Mouse (Mus musculus) urinary bladder, adult 18-20 months (tissue): ENCODE results near the gene Gm10188.

Source experiments
- DNase-seq, 2 experiments: peaks; one replicate each; pipeline ENCODE4 v3.0.0; 2022; ENCODE audit warnings: low spot score in 2 of 2, mixed read lengths in 2 of 2

The Gm10188 gene

DNA sequence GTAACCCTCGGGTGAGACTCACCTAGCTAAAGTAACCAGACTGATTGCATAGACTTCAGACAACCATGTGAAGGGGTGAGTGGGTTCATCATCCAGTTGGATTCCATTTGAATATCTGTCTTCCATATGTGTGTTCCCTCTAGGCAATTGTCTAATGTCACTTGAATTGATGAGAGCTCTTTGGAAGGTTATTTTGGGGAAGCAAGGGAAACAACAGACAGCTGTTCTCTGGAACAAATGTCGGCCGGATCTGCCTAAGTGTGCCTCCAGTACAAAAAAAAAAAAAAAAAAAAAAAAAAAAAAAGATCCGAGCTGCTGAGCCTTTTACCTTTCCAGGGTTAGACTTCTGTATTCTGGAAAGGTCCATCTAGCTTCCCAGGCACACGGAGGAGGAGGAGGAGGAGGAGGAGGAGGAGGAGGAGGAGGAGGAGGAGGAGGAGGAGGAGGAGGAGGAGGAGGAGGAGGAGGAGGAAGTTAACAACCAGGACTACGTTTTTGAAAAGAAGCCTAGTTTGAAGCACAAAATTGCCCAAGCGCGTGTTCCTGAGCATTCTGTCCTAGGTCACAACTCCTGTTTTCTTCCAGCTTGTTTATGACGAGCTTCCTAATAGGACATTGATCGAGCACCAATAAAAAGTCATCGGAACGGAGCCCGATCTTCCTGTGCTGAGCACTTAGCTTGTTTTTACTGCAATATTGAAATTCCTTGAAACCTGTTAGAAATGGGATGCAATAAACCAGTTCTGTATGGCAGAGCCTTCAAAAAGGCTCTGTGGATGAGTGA lies 3.1 kb downstream of the Gm10188 start:
- DNase-seq, result no peak

DNA sequence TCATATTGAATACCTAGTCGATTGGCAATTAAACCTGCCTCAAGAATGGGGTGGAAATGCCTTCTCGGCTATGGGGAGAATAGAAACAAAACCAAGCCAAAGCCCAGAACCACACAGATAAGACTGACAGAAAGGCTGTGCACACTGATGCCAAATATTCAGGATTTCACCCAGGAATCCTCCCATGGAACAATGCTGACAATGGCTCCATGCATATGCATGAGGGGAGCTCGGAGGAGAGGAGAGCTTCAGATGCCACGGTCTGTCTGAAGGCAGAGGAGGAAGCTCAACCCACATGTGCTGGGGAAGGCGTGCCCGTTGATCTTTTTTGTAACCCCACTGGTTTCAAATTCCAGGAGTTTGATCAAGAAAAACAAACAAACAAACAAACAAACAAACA lies 7.4 kb downstream of the Gm10188 start:
- DNase-seq, result no peak

DNA sequence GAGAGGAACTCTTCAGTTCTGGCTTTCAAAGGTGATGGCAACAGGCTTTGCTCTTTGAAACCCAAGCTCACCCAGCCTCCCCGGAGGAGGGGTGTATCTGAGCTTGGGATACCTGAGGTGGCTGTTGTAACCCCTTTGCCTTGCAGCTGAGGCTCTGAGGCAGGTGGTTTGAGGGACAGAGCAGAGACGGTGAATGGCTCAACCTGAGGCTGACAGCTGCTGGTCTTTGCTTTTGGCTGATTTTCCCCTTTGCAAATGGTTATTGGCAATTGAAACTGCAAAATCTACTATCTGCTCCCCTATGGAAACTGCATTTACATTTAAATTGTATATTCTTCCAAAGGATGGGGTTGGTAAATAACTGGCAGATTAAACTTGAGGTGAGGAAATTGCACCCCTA lies 7.9 kb downstream of the Gm10188 start:
- no peak for DNase-seq

DNA sequence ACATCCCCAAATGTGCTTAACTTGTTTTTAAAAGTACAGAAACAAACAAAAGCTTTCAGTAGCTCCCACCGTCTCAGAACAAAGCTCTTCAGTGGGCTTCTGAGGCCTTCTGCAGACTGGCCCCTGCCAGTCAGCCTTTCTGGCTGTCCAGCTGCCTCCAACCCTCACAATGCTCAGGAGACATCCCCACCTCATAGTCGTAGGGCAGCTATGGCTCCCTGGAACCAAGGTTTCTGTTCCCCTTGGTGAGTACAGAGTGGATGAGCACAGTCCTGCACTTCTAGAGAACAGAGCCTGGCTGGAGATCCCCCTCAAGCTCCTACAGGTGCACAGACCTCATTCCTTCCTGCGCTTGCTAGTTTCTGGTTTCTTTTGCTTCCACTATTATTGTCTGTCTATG lies 13.3 kb downstream of the Gm10188 start:
- DNase-seq, result no peak

DNA sequence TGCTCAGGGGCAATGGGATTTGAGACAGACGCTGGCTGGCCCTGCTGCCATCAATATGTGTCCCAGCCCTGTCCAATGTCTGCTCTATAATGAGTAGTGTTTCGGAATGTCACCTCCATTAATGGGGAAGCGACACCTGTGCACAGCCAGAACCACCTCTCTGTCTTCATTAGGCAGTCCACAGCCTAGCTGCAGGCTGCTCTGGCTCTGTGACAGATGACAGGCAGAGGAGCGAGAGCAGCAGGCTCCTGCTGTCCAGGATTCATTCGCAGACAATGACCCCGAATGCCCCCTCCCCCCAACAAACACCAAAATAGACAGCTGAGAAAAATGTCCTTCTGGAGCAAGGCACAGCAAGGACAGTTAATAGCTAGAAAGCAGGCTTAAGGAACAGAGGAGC lies 16.5 kb downstream of the Gm10188 start:
- DNase-seq, result no peak

DNA sequence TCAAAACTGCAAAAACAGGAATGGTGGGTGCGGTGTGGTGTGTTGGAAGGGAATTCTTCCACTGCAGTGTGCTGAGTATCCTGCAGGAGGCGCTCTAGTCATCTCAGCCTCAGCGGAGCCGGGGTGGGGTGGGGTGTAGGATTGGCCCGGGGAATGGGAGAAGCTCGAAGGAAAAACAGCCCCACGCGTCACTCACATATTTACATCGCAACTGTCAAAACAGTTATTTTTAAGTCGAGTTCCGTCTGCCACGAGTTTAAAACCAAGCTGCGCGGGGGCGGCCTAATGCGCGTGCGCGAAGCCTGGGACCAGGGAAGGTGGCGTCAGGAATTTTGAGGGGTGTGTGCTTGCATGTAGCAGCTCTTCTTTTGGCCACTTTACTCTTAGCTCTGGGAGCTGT lies 17.3 kb downstream of the Gm10188 start:
- peak in 1 of 2 experiments; percentile 43 for DNase-seq

DNA sequence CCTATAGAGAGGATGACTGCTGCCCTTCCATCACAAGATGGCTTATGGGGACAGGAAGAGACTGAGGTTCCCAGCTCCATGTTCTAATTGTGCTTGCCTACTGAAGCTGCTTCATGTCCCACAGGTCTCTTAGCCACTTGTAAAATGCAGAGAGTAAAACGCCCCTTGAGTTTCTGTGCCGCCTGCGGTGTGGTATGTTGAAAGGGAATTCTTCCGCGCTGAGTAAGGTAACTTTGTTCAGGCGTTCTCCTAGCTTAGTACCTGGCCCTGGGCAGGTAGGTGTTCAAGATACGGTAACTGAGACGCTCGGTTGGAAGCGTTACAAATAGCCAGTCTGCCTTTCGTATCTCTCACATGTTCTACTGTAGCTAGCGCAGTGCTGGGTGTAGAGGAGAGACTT lies 17.9 kb downstream of the Gm10188 start:
- DNase-seq, result no peak

DNA sequence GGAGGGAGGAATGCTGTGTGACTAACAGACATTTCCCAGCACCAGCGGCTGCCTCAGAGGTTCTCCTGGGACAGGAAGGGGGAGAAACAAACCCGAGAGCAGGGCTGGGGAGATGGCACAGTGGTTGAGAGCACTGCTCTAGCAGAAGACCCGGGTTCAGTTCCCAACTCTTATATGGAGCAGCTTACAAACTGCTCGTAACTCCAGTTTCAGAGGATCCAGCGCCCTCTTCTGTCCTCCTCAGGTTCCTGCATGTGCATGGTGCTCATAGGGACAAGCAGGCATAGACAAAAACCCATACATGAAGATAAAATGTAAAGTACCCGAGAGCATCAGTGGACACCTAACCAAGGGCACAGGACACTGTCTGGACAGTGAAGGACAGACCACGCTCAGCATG lies 18.6 kb downstream of the Gm10188 start:
- DNase-seq, result no peak

DNA sequence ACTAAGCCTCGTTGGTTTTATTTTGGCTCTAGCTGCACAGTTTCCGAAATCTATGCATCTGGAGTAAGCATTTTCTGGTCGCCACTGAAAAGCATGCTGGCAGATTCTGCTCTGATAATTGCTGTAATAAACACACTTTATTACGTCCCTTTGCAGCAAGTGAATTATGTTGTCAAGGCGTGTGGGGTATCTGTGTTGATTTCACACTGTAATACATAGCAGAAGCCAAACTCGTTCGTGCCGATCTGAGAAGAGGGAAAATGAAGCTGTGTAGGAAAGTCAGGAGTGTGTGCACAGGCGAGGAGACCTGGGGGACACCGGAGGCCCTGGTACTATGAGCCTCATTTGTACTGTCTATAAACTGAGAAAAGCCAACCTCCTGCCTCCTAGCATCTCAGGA lies 20.2 kb downstream of the Gm10188 start:
- DNase-seq, result no peak

DNA sequence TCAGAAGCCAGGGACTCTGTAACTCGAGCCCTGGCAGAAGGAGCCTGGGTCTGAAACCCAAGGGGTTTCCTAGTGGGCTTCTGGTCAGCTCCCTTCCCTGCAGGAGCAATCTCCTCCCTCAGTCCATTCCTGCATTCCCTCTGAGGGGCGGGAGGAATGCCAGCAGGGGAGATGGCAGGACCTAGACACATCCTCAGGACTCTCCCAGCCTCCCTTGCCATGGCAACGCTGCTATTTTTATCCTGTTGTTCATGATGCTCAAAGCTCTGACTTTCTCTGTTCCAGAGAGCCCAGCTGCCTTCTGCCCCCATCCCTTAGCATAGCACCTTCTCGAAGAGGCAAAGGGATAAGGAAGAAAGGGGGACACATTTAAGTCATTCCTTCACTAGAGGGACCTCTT lies 21.4 kb downstream of the Gm10188 start:
- no peak for DNase-seq

DNA sequence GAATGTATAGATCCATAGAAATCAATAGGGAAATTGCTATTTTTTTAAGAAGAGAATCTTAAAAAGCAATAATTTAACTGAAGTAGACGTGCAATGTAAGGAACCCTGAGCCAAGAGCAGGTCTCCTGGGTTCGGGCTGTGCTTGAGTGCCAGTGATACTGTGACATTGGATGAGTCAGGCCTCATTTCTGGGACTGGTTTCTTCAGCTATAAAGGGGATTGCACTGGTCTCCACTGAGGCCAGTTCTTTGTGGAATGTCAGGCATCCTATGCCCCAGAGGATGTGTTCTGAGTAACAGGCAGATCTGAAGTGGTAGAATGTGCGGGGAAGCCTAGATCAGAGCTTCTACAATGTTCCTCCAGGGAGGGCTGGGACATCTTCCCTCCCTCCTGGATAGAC lies 22.7 kb downstream of the Gm10188 start:
- DNase-seq, result no peak

DNA sequence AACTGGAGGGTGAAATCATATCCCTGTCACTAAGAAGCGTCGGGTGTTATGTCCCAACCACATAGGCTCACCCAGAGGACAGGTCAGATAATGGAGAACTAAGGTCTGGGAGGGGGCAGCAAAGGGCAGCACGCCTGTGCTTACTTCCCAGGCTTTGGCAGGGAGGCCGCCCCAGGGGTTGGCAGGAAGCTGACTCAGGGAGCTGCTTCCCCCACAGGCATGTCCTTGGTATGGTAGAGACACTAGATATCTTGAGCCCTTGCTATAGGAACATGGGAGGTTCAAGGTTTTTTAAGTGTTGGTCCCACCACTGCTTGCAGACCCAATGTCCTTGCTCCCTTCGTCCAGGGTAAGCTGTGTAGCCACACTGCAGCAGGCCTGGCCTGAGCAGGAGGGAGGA lies 23.6 kb downstream of the Gm10188 start:
- no peak for DNase-seq

DNA sequence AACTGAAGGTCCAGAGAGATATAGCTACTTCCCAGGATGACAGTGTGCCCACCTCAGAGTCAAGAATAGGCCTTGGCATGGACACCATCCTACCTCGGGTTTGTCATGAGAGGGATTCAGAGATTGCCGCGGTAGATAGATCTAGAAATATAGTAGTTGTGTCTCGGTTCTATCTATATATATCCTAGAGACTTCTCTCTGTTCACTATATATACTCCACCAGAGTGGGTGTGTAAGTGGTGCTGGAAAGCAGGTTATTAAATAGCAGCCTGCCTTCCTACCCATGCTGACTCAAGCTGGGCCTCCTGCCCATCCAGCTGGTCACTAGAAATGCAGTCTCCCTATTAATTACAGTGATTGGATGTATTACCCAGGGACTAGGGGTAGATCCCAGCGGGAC lies 26.8 kb downstream of the Gm10188 start:
- no peak for DNase-seq

DNA sequence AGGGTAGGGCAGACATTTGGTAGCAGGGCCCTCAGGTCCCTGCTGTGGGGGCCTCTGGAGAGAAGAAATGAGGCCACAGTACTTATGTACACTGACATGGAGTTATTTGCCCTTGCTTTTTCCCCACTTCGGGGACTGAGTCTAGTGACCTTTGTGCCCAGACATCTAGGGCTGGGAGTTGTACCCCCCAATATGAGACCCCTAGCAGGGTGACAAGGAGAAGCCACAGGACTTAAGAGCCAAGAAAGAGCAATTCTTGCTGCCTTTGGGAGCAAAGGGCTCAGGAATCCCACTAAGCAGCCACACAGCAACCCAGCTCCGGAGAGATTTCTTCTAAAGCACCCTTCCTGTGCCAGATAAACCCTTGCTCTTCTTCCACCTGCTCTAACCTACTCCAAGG lies 27.6 kb downstream of the Gm10188 start:
- DNase-seq, result no peak

DNA sequence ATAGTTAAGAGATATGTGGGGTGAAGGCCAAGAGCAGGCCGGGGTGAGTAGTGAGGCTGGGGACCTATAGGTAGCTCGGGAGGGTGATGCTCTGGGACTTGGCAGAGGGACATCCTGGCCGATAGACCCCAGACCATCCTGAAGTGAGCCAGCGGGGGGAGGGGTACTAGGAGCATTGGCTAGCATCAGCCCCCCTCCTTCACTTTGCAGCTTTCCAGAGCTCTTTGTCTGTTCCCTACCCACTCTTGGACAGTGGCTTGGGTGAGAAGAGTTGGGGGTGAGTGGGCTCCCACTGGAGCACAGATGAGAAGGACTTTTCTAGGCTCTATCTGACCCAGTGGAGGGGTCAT lies 28.1 kb downstream of the Gm10188 start:
- DNase-seq, result no peak

DNA sequence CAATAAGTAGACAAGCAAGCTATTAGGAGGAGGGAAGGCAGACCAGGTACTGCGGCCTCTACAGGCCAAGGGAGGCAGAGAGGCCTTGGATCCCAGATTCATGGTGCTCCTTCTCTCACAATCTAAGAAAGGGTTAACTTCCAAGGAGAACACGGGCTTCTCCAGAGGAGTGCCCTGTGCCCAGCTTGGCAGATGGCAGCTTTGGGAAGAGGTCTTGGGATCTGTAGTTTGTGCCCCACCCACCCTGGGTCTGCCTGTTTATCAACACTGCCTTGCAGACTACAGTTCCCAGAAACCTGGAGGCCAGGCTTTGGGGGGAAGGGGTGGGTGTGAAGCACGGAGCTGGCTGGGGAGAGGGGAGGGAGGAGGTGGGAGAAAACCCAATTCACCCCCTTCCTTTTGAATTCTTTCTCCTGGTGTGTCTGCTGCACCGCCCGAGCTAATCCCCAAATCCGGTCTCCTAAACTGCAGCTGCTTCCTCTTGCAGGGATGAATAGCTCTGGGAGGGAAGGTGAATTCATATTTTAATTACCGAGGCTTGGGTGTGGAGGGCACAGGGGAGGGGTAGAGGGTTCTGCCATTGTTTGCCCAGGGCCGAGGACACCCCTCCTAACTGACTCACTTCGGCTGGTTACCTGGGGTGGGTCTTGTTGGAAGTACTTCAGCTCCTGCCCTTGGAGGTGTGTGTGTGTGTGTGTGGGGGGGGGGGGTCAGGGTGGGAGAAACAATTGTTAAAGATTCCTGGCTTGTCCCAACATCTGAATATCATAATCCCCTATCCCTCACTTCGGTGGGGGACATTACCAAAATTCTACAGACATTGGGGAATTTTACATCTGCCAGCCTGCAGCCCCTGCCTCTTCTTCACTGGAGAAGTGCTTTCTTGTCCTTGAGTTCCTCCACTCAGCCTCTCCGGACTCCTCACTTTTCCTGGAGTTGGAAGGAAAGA lies 28.7 kb downstream of the Gm10188 start:
- DNase-seq, result no peak

DNA sequence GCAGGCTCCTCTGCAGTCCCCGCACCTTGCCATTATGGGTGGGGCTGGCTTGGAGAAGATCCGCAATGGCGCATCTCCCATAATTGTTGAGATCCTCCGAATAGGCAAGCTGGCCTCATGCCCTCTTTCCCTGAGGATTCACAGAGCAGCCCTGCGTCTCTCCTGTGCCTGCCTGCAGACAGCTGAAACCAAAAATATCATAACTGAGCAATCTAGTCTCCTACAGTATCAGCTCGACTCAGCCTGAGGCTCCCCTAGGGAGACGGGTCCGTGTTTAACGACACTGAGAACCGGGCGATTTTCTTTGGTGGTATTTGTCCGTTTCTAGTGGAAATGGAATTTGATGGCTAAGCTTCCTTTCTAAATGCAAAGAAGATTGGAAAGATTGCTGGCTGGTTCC lies 29.6 kb downstream of the Gm10188 start:
- no peak for DNase-seq

DNA sequence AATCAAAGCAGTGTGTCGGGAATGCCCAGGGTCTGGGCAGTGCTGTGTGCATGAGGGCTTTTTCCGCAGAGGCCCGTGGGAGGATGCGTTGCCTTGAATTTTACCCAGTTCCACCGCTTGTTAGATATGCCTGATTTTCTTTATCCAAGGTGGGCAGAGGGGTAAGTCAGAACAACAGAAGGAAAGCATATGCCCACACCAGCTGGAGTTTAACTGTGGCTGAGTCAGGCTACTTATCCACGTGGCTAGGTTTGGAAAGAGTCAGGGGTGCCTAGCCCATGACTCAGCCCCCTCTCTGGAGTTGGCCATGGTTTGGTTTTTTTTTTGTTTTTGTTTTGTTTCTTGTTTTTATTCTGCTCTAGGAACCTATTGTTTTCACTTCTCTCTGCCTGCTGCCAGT lies 30.3 kb downstream of the Gm10188 start:
- DNase-seq, result no peak

DNA sequence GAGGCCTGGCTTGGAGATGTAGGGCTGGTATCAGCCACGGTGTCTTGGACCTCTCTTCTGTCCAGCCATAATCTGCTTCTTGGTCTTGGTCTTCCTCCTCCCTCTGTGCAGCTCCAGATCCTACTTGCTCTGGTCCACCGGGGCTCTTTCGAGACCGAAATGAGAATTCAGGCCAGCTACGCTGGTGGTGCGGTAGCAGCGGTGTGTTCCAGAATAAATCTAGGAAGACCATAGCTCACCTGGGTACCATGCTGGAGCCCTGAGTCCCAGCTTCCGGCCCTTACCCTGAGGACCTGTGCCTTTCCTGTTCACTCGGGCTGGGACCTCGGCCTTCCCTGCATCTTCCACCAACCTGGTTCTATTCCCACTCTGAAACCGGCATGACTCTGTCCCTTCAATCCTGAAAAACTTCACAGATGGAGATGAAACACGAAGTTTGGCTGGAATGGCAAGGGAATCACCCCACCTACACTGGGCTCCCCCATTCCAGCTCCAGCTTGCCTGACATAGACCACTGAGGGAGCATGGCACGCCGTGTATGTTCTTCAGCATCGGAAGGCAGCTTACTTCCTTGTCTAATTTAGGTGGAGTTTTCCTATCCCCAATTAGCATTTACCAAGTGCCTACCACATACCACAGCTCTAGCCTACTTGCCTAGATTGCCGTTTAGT lies 31.0 kb downstream of the Gm10188 start:
- DNase-seq, result no peak

DNA sequence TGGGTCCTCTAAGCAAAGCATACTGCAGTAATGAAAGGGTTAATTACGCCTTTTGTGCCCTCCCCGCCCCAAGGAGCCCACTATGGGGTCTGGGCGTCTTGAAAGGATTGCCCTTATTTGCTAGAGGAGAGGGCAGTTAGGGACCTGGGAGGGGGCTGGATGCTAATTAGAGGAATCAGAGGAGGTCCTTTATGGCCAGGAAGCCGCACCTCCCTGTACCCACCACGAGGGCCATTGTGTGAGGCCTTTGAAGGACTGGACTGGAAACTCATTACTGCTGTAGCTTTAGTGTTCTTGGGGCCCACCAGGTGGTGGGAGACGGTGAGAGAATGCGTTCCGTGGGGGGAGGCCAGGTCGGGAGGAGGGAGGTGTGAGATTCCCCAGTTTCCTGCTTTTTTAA lies 31.9 kb downstream of the Gm10188 start:
- DNase-seq, result no peak

DNA sequence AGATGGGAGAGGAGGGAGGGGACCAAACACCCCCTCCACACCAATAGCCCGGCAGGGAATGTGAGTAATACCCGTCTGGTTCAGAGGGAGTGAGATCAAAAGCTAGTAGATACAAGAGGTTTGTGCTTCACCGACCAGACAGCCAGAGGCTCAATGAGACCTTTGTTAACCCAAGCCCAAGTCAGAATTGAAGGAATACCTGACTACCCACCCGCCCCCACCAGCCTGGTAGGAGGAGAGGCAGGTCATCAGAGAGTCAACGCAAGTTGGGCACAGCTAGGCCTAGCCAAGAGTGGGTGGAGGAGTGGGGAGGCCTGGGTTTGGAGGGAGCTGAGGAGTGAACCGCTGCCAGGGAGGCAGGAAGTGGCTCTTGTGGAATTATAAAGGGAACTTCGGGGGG lies 33.2 kb downstream of the Gm10188 start:
- DNase-seq, result no peak

DNA sequence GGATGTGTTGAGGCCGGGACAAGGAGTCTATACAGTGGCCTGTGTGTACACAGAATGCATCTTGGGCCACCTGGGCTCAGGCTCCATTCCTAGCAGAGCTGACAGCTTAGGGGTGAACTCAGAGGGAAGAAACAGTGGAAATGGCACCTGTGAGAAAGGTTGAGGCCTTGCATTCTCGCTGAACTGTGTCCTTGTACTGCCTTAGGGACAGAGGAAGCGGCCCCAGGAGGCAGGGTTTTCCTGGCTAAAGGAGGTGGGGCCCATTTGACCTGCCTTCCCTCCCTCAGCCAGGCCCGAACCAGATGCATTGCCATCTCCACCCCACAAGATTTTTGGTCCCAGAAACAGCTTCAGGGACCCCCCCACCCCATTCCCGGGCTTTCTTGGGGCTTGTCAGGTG lies 33.9 kb downstream of the Gm10188 start:
- no peak for DNase-seq

DNA sequence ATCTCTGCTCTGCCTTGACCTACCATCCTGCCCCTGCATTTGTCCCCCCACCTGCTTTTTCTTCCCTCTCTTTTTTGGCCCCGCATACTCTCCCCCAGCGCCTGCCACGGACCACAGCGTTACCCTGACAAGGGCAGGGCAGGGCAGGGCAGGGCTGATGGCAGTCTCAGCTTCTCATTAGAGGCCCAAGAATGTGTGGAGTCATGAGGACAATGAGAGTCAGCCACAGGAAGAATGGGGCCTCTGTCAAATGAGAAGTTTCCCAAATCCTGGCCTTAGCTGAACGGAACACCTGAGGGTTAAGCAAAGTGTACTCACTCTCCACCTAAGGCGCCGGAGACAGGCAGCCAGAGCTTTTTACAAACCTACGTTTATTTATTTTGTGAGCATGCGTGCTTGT lies 34.5 kb downstream of the Gm10188 start:
- no peak for DNase-seq
